Mouse (Mus musculus): ENCODE measurements around the gene Egfl6. TPM values are rescaled to one million over a fixed set of nuclear protein-coding genes. Genes with fewer than 3 reads are reported as not detected.

Gene Egfl6
- polyA plus RNA-seq (2012; fragmentation: generic; extraction: Trizol): not detected

DNA sequence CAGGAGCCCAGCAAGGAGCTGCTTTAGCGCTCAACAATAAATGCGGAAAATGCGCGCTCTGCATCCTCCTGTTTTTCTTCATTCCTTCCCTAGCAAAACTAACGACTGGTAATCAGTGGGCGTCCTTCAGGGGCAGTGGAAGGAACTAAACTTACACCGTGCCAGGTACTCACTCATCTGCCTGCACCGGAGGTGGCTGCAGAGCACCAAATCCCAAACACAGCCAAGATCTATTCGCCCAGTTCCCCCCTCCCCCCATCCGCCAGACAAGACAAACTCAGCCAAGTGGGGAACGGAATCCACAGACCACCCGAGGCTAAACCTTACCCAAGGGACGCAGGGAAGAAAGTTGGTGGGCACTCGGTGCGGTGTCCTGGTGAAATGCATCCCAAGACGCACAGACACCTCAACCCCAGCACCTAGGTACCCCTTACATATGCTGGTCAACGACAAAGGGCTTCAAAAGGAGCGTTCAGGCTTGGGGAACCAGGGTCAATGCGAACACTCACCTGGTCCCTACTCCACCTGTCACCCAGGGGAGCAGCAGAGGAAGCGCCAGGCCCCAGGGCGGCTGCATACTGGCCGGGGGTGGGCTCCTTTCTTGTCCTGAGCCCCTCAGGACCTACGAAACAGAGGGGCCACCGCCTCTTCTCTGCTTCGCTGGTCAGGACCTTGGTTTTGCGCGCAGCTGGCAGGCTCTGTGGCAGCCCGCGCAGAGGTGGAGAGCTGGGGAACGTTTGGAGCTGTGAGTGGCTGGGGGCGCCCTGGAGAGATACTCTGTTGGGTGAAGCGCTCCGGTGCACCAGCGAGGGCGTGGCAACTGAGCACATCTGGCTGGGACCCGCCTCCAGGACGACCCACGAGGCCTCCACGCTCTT is at the start of gene Egfl6:
Gene Egfl6, minus strand, starts transcription at position 774 of the 878 bp plus-strand sequence.
- Histone ChIP-seq H3K79me2 (ENCODE audit: control insufficient read depth, insufficient read depth) (no peaks in the 10 kb centered on the region), H3K36me3 (ENCODE audit: control insufficient read depth, insufficient read depth) (no peaks in the 10 kb centered on the region), H3K4me3 (no peak within 1 kb of the TSS), H3K4me2 (ENCODE audit: low read depth) (no peak within 1 kb of the TSS), H3ac (ENCODE audit: control insufficient read depth, insufficient read length) (no peak within 1 kb of the TSS), H3K27me3 (ENCODE audit: control insufficient read depth, insufficient read depth, insufficient read length) (peaks cover 15% of the 10 kb centered on the region)
- no peak for TF ChIP-seq MAX (IDR thresholded peaks at IDR 0.05; ENCODE audit: low read depth)
- TF ChIP-seq MYOD1 (IDR thresholded peaks at IDR 0.05; ENCODE audit: control insufficient read depth in 1 of 3, insufficient read length in 2 of 3, low read depth in 2 of 3): no peak
- TF ChIP-seq POLR2A (IDR thresholded peaks at IDR 0.05; ENCODE audit: insufficient read length, low read depth): no peak
- no peak for TF ChIP-seq USF1 (IDR thresholded peaks at IDR 0.05; ENCODE audit: low read depth)
- no peak for TF ChIP-seq REST (IDR thresholded peaks at IDR 0.05; ENCODE audit: insufficient read depth, insufficient read length)
- no peak for TF ChIP-seq E2F4 (IDR thresholded peaks at IDR 0.05; ENCODE audit: insufficient read depth)
- TF ChIP-seq MYOG (IDR thresholded peaks at IDR 0.05; ENCODE audit: control insufficient read depth in 1 of 3, insufficient read depth in 1 of 3, insufficient read length in 2 of 3, low read depth in 2 of 3): no peak

DNA sequence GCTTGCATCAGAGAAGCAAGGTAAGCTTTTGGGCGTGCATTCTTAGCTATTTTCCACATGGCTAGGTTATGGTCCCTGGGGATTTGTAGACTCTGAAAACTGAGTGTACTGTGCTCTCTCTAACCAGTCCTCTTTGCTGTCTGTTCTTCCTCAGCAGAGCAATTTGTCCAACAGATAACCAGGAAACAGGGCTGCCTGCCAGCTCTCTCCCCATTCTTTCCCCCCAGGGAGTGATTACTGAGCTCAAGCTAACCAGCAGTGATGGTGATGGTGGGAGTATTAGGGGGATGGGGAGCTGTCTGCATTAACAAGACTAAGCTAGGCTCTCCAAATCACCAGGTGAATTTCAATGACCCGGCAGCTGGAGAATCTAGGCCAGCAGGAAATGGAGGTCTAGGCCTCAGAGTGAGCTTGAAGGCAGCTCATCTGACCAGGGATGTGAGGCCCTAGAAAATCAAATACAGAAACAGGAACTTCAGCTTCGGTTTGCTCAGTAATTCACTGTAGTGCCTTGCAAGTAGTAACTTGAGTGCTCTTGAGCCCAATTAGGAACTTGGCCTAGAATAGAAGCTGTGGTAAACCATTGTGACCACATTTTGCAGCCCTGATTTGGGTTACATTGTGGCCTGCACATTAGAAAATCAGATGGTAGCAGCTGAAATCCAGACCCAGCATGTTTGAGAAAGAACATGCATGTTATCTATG is 41.5 kb upstream of the Egfl6 start:
- Histone ChIP-seq H3K79me2 (ENCODE audit: control insufficient read depth, insufficient read depth) (no peaks in the 10 kb centered on the region), H3K27me3 (ENCODE audit: control insufficient read depth, insufficient read depth, insufficient read length) (no peaks in the 10 kb centered on the region), H3K36me3 (ENCODE audit: control insufficient read depth, insufficient read depth) (no peaks in the 10 kb centered on the region), H3K4me3 (no peak overlapping the region), H3K4me2 (ENCODE audit: low read depth) (peak overlapping the region; percentile 34), H3ac (ENCODE audit: control insufficient read depth, insufficient read length) (no peak overlapping the region)
- TF ChIP-seq POLR2AphosphoS2 (IDR thresholded peaks at IDR 0.05; ENCODE audit: insufficient read length, low read depth) (no peak), REST (IDR thresholded peaks at IDR 0.05; ENCODE audit: insufficient read depth, insufficient read length) (no peak), E2F4 (IDR thresholded peaks at IDR 0.05; ENCODE audit: insufficient read depth) (no peak), USF1 (IDR thresholded peaks at IDR 0.05; ENCODE audit: low read depth) (no peak), POLR2A (IDR thresholded peaks at IDR 0.05; ENCODE audit: insufficient read length, low read depth) (no peak), TCF3 (IDR thresholded peaks at IDR 0.05; ENCODE audit: insufficient read length, low read depth) (no peak), MYOD1 (IDR thresholded peaks at IDR 0.05; ENCODE audit: control insufficient read depth in 1 of 3, insufficient read length in 2 of 3, low read depth in 2 of 3) (no peak), CEBPB (IDR thresholded peaks at IDR 0.05; ENCODE audit: insufficient read depth, poor library complexity, severe bottlenecking) (no peak), TCF12 (IDR thresholded peaks at IDR 0.05; ENCODE audit: insufficient read depth, poor library complexity, severe bottlenecking) (no peak), MYOG (IDR thresholded peaks at IDR 0.05; ENCODE audit: control insufficient read depth in 1 of 3, insufficient read depth in 1 of 3, insufficient read length in 2 of 3, low read depth in 2 of 3) (no peak), MAX (IDR thresholded peaks at IDR 0.05; ENCODE audit: low read depth) (no peak)

DNA sequence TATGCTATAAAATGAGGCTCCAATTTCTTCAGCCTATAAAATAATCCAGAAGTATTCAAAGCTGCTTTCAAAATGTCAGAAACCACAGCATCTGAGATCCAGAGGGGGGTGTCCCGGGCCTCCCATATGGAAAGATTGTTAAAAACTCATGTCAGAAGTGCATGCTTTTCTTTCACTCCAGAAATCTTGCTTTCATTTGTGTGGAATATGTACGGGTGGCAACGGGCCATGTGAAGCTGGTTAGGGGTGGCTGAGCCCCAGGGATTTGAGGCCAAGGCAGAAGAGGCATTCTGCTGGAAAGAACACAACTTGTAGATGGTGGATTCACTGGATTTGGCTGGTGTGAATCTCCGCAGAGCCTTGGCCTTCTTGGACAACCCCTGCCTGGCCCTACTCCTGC is 40.7 kb upstream of the Egfl6 start:
- no peaks in the 10 kb centered on the region for H3K79me2 ChIP-seq (ENCODE audit: control insufficient read depth, insufficient read depth)
- no peak overlapping the region for H3ac ChIP-seq (ENCODE audit: control insufficient read depth, insufficient read length)
- H3K36me3 ChIP-seq (ENCODE audit: control insufficient read depth, insufficient read depth): no peaks in the 10 kb centered on the region
- H3K27me3 ChIP-seq (ENCODE audit: control insufficient read depth, insufficient read depth, insufficient read length): no peaks in the 10 kb centered on the region
- no peak overlapping the region for H3K4me3 ChIP-seq
- no peak overlapping the region for H3K4me2 ChIP-seq (ENCODE audit: low read depth)
- no peak for TF ChIP-seq REST (IDR thresholded peaks at IDR 0.05; ENCODE audit: insufficient read depth, insufficient read length)
- no peak for TF ChIP-seq USF1 (IDR thresholded peaks at IDR 0.05; ENCODE audit: low read depth)

DNA sequence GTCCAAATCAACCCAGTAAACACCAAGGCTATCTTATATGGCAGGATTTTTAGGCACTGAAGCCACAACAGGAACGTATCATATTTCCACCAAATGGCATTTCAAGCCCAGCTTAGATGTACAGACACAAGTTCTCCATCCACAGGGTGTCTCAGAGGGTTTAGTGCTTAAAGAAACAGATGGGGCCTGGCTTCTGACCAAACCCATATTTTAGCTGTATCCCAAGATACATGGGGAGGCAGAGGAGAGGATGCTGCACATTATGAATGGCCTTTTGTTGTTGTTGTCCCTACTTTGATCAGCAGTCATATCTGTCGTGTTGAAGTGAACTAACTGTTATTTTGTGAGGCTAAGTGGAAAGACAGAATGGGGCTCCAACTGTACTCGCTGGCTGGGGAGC is 37.7 kb upstream of the Egfl6 start:
- Histone ChIP-seq H3K27me3 (ENCODE audit: control insufficient read depth, insufficient read depth, insufficient read length) (no peaks in the 10 kb centered on the region), H3K4me3 (no peak overlapping the region), H3K4me2 (ENCODE audit: low read depth) (no peak overlapping the region), H3K79me2 (ENCODE audit: control insufficient read depth, insufficient read depth) (no peaks in the 10 kb centered on the region), H3ac (ENCODE audit: control insufficient read depth, insufficient read length) (no peak overlapping the region), H3K36me3 (ENCODE audit: control insufficient read depth, insufficient read depth) (no peaks in the 10 kb centered on the region)
- TF ChIP-seq E2F4 (IDR thresholded peaks at IDR 0.05; ENCODE audit: insufficient read depth) (no peak), POLR2A (IDR thresholded peaks at IDR 0.05; ENCODE audit: insufficient read length, low read depth) (no peak), CEBPB (IDR thresholded peaks at IDR 0.05; ENCODE audit: insufficient read depth, poor library complexity, severe bottlenecking) (no peak), REST (IDR thresholded peaks at IDR 0.05; ENCODE audit: insufficient read depth, insufficient read length) (no peak), USF1 (IDR thresholded peaks at IDR 0.05; ENCODE audit: low read depth) (no peak), SRF (IDR thresholded peaks at IDR 0.05; ENCODE audit: control insufficient read depth, insufficient read length, low read depth) (no peak), MAX (IDR thresholded peaks at IDR 0.05; ENCODE audit: low read depth) (no peak), POLR2AphosphoS2 (IDR thresholded peaks at IDR 0.05; ENCODE audit: insufficient read length, low read depth) (no peak), MYOG (IDR thresholded peaks at IDR 0.05; ENCODE audit: control insufficient read depth in 1 of 3, insufficient read depth in 1 of 3, insufficient read length in 2 of 3, low read depth in 2 of 3) (no peak), TCF12 (IDR thresholded peaks at IDR 0.05; ENCODE audit: insufficient read depth, poor library complexity, severe bottlenecking) (no peak), MYOD1 (IDR thresholded peaks at IDR 0.05; ENCODE audit: control insufficient read depth in 1 of 3, insufficient read length in 2 of 3, low read depth in 2 of 3) (no peak), TCF3 (IDR thresholded peaks at IDR 0.05; ENCODE audit: insufficient read length, low read depth) (no peak)

All from myocyte (in vitro differentiated cells).